Comparison of ENCODE assay signal across 19 mouse cellular contexts in genomic region chr7:69812301-69812700, GRCm38 (mm10).
"Had no signal": no experiment of that assay in that cellular context is flagged by ENCODE, and none has a peak within 500 bp of the region (broad histone marks: within the 10 kb centered on the region; RNA-seq: fewer than 3 reads in every experiment).

No protein-coding gene starts in this region.

- H3K27ac ChIP-seq: liver, embryonic 14.5 days; midbrain, embryonic 12.5 days; neural tube, embryonic 13.5 days; neural tube, embryonic 15.5 days; stomach, embryonic 15.5 days; stomach, postnatal 0 days had no signal

- H3K9me3 ChIP-seq: megakaryocyte, embryonic 14.5 days; midbrain, embryonic 12.5 days; neural tube, embryonic 13.5 days; neural tube, embryonic 15.5 days; stomach, embryonic 15.5 days had no signal

- H3K27me3 ChIP-seq: megakaryocyte, embryonic 14.5 days; midbrain, embryonic 12.5 days; neural tube, embryonic 15.5 days; stomach, embryonic 15.5 days had no signal

- ATAC-seq: midbrain, embryonic 16.5 days had no signal

- H3K4me1 ChIP-seq: megakaryocyte, embryonic 14.5 days; stomach, embryonic 15.5 days had no signal

- H3K36me3 ChIP-seq: midbrain, embryonic 12.5 days; neural tube, embryonic 13.5 days; neural tube, embryonic 15.5 days; stomach, embryonic 15.5 days had no signal

- H3K4me2 ChIP-seq: lung, embryonic 14.5 days; midbrain, embryonic 12.5 days; neural tube, embryonic 13.5 days; neural tube, embryonic 15.5 days; stomach, embryonic 15.5 days had no signal

- H3K9ac ChIP-seq: liver, embryonic 14.5 days; lung, embryonic 14.5 days; midbrain, embryonic 12.5 days; neural tube, embryonic 13.5 days; neural tube, embryonic 15.5 days; stomach, embryonic 15.5 days had no signal

- H3K4me3 ChIP-seq: megakaryocyte, embryonic 14.5 days; midbrain, embryonic 12.5 days; neural tube, embryonic 13.5 days; neural tube, embryonic 15.5 days; stomach, embryonic 15.5 days had no signal

- DNase-seq: lung, adult 18-20 months; lung, embryonic 14.5 days; lung, postnatal 10 days; lung, postnatal 4 days; midbrain, embryonic 14.5 days; right cerebral cortex, adult 18-20 months; right cerebral cortex, postnatal 25 days; right cerebral cortex, postnatal 4 days; spleen, adult 18-20 months; thymus, adult 2 months; thymus, postnatal 36 days had no signal
